Mouse (Mus musculus) stomach, postnatal 0 days (tissue): Measurements from ENCODE around the gene Coro2b. TPM values are rescaled to one million over a fixed set of nuclear protein-coding genes. Genes with fewer than 3 reads are reported as not detected.

Experiments used
- ATAC-seq: fragments of 200-750 bp; cut with Nextera tagmentation; 2 replicates; pipeline ENCODE4 v1.8.0; 2017; ENCODE audit not compliant: low FRiP score, low TSS enrichment
- DNase-seq: peaks from one replicate; pipeline ENCODE4 v3.0.0-alpha.2; 2016; ENCODE audit warnings: low spot score
- H3K27ac ChIP-seq: fragments of 300-500 bp; sonication (generic); replicated peaks from 2 replicates; pipeline ENCODE4 v1.5.1; 2014; ENCODE audit warnings: mild to moderate bottlenecking, control low read depth
- H3K27me3 ChIP-seq: fragments of 300-500 bp; sonication (generic); 2 replicates; pipeline ENCODE4 v1.6.1; 2014; ENCODE audit warnings: low read length; ENCODE audit not compliant: control insufficient read depth, insufficient read depth
- H3K36me3 ChIP-seq: fragments of 300-500 bp; sonication (generic); 2 replicates; pipeline ENCODE4 v1.6.1; 2014; ENCODE audit warnings: low read length, mixed read lengths; ENCODE audit not compliant: control insufficient read depth, insufficient read depth
- H3K4me1 ChIP-seq: fragments of 300-500 bp; sonication (generic); replicated peaks from 2 replicates; pipeline ENCODE4 v1.6.1; 2014; ENCODE audit warnings: antibody characterized with exemption; ENCODE audit not compliant: control insufficient read depth, insufficient read depth
- H3K4me2 ChIP-seq: fragments of 300-500 bp; sonication (generic); replicated peaks from 2 replicates; pipeline ENCODE4 v1.6.1; 2014; ENCODE audit warnings: low read depth, mild to moderate bottlenecking, control low read depth, moderate library complexity
- H3K4me3 ChIP-seq: fragments of 300-500 bp; sonication (generic); 2 replicates; pipeline ENCODE4 v1.5.1; 2014; ENCODE audit warnings: low read depth, low read length, control low read depth
- H3K9ac ChIP-seq: fragments of 300-500 bp; sonication (generic); 2 replicates; pipeline ENCODE4 v1.6.1; 2014; ENCODE audit warnings: mild to moderate bottlenecking, low read length, control low read depth, mixed read lengths
- H3K9me3 ChIP-seq: fragments of 300-500 bp; sonication (generic); 2 replicates; pipeline ENCODE4 v1.6.1; 2016; ENCODE audit warnings: low read length; ENCODE audit not compliant: control insufficient read depth
- CTCF ChIP-seq: IDR thresholded peaks from 2 replicates; pipeline ENCODE4 v1.5.1; 2016; ENCODE audit warnings: antibody characterized with exemption, low read depth, mild to moderate bottlenecking, moderate library complexity
- EP300 ChIP-seq: optimal IDR thresholded peaks from 2 replicates; pipeline ENCODE3; 2016; ENCODE audit warnings: antibody characterized with exemption
- WGBS: fragments of 180-500 bp; shearing (Covaris S2); extraction: QIAGEN DNeasy Blood & Tissue Kit; methylation state at CpG from one replicate; pipeline ENCODE4 v1.1.7; 2014; 5-methylcytosine and 5-hydroxymethylcytosine counted together
- polyA plus RNA-seq: library from polyadenylated mRNA; unstranded; fragments of >200 nt; fragmentation: Nextera tagmentation; extraction: Ambion mirVana; gene quantifications from 2 replicates; pipeline ENCODE4 v1.2.1, GENCODE M21; 2015

The Coro2b gene
- polyA plus RNA-seq, 1 experiment from 2014 or later = 4.9 TPM

DNA sequence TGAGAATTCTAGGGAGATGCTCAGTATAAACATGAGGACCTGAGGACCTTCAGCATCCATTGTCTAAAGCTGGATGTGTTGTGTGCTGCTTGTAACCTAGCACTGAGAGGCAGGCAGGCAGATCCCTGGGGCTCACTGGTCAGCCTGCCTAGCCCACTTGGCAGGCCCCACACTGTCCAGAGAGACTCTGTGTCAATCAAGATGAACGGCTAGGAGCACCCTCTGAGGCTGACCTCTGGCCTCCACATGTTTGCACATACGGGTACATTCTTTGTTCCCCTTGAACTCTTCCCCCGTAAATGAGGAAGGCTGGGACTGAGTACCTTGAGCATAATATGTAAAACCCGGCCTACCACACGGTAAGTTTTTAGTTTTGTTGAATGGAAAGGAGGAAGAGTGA lies 156.5 kb downstream of the Coro2b start:
- no peak for DNase-seq
- TF ChIP-seq EP300 (no peak), CTCF (no peak)
- Histone ChIP-seq H3K27me3 (no peaks in the 10 kb centered on the region), H3K9me3 (no peaks in the 10 kb centered on the region), H3K27ac (no peak overlapping the region), H3K36me3 (peaks cover 7% of the 10 kb centered on the region), H3K4me2 (no peak overlapping the region), H3K4me1 (no peaks in the 10 kb centered on the region), H3K9ac (no peak overlapping the region), H3K4me3 (no peak overlapping the region)
- no peak for ATAC-seq
- 55% methylated on average over 5 of the region's 5 CpGs for WGBS

DNA sequence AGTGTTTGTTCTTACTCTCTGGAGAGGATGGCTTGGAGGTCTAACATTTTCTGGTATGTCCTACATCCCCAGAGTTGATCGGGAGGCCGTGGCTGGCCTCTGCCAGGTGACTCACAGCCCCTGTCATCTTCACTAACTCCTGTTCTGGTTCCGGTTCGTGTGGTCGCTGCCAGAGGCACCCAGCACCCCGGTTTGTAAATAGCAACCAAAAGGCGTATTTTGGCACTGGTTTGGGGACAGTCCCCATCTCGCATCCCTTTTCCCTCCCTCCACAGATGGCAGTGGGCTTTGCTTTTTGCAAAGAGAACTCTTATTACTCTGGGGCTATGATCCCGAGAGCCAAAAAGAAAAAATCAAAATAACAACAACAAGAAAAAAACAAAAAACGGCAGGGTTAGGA lies 158.9 kb downstream of the Coro2b start:
- Histone ChIP-seq H3K36me3 (peaks cover 8% of the 10 kb centered on the region), H3K4me1 (no peaks in the 10 kb centered on the region), H3K4me2 (no peak overlapping the region), H3K27ac (no peak overlapping the region), H3K27me3 (no peaks in the 10 kb centered on the region), H3K9me3 (no peaks in the 10 kb centered on the region), H3K4me3 (no peak overlapping the region), H3K9ac (no peak overlapping the region)
- 84% methylated on average over 10 of the region's 10 CpGs for WGBS
- DNase-seq (no peak), ATAC-seq (no peak)
- no peak for TF ChIP-seq CTCF
- TF ChIP-seq EP300 = no peak

DNA sequence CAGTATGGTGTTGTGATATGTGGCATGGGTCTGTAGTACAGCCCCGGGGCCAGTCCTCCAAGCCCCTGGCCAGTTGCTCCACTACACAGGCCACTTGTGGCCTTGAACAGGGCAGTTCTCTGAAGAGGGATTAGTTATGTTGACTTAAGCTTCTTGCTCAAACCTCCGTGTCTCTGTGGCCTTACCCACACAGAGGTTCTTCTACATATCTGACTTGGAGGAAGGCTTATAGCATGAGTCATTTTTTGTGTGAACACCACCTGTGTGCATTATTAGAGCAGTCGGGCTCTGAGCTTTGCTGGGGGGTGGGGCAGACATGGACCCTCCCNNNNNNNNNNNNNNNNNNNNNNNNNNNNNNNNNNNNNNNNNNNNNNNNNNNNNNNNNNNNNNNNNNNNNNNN lies 162.6 kb downstream of the Coro2b start:
- ATAC-seq = peak; percentile 83
- H3K9ac ChIP-seq = no peak overlapping the region
- H3K27ac ChIP-seq = peak overlapping the region; percentile 82

DNA sequence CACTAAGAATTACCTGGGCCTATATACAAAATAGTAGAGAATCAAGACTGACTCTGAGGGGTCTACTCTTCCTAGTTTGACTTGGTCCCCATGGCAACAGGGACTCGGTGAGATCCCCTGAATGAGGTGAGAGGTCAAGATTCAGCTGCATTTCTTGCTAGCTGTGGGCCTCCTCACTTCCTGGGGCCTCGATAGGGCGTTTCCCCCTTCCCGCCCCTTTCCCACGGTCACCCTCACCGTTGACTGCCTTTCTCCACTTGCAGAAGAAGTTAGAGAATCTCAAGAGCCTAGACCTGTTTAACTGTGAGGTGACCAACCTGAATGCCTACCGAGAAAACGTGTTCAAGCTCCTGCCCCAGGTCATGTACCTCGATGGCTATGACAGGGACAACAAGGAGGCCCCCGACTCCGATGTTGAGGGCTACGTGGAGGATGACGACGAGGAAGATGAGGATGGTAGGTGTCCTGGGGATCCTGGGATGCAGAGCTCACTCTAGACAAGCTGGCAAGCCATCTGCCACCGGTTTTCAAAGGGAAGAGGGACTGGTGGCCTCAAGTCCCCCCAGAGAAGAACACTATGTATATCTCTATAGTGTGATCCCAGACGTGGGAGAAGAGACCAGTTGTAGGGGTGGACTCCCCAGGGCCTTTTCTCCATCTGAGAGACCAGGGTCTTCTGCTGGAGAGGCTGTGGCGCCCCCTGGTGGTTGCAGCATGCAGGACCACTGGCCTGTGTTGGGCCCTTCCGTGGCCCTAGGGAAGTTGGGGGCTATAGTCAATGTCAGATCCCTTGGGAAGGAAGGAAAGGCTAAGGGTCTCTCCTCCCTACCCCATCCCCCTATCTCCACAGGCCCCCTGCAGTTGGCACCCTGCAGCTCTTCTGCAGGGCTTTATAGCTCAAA lies 163.4 kb downstream of the Coro2b start:
- H3K9ac ChIP-seq = no peak overlapping the region
- TF ChIP-seq EP300 = no peak
- peak; percentile 88 for TF ChIP-seq CTCF
- peak overlapping the region; percentile 8; the same call in 1 of the 2 replicates for H3K4me2 ChIP-seq
- 54% methylated on average over 18 of the region's 18 CpGs for WGBS
- ATAC-seq (peak; percentile 40), DNase-seq (peak; percentile 73)
- H3K27ac ChIP-seq = peak overlapping the region; percentile 82
- no peaks in the 10 kb centered on the region; the same call in 1 of the 2 replicates for H3K4me1 ChIP-seq
- H3K9me3 ChIP-seq = no peaks in the 10 kb centered on the region
- no peak overlapping the region for H3K4me3 ChIP-seq
- H3K36me3 ChIP-seq = peaks cover 8% of the 10 kb centered on the region
- no peaks in the 10 kb centered on the region for H3K27me3 ChIP-seq

More for the DNA sequence above, 162.6 kb downstream of the Coro2b start:
- no peak overlapping the region for H3K4me3 ChIP-seq
- no peaks in the 10 kb centered on the region; the same call in 1 of the 2 replicates for H3K4me1 ChIP-seq
- TF ChIP-seq EP300 (no peak), CTCF (no peak)
- H3K36me3 ChIP-seq = peaks cover 8% of the 10 kb centered on the region
- H3K27me3 ChIP-seq = no peaks in the 10 kb centered on the region
- DNase-seq = peak; percentile 52
- H3K4me2 ChIP-seq = peak overlapping the region; percentile 19; the same call in 1 of the 2 replicates
- 39% methylated on average over 3 of the region's 3 CpGs for WGBS
- H3K9me3 ChIP-seq = no peaks in the 10 kb centered on the region

DNA sequence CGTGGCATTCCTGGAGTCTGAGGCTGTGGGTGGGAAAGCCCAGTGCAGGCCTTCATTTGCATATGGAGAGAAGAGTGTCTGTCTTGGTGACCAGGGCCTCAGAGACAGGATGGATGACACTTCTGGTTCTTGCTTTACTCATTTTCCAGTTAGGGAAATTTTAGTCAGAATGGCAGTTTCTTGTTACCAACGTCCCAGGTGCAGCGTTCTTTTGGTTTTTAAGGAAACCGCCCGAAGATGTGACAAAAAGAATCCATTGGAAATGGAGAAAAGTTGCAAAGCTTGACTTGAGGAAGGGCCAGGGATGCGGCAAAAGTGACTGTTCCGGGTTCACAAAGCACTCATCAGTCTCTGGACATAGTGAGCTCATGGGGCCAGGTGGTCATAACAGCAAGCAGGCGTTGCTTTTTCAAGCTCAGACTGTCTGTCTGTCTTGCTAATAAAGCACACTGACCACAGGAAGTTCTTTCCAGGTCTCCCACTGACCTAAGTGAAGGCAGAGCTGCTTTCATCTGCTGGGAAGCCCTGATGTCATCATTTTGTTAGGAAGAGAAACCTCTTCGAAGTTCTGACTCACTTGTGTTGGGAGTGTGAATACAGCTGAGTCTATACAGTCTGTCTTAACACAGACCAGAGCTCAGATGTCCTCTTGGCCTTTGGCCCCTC lies 164.2 kb downstream of the Coro2b start:
- no peak for TF ChIP-seq EP300
- TF ChIP-seq CTCF = no peak
- ATAC-seq (peak; percentile 31), DNase-seq (no peak)
- Histone ChIP-seq H3K36me3 (peaks cover 6% of the 10 kb centered on the region), H3K27ac (peak overlapping the region; percentile 82), H3K4me2 (no peak overlapping the region), H3K27me3 (no peaks in the 10 kb centered on the region), H3K4me1 (no peaks in the 10 kb centered on the region; the same call in 1 of the 2 replicates), H3K9ac (no peak overlapping the region), H3K9me3 (no peaks in the 10 kb centered on the region), H3K4me3 (no peak overlapping the region)
- WGBS = 75% methylated on average over 9 of the region's 9 CpGs
